Mouse (Mus musculus) CD4-positive naive resting alpha-beta T cell, adult 76 days (primary cell): ENCODE measurements around the gene Tmem35b. TPM values are rescaled to one million over a fixed set of nuclear protein-coding genes. Genes with fewer than 3 reads are reported as not detected.

Experiments used
- total RNA-seq: library from RNA; stranded (reverse); gene quantifications from one replicate; pipeline ENCODE4 v1.2.4, GENCODE M21; 2023

Gene Tmem35b
- 3.6 TPM for total RNA-seq

GRCm38 (mm10) chr4:127123391-127123790, at the start of gene Tmem35b:
Gene Tmem35b (plus strand): TSS chr4:127123691.

GRCm38 (mm10) chr4:127076875-127077548, 46.5 kb upstream of the Tmem35b start, which contains the start of gene Zmym6:
Gene Zmym6 (plus strand): TSS chr4:127077383.

GRCm38 (mm10) chr4:127168914-127169345, 45.4 kb downstream of the Tmem35b start, which contains the start of gene Dlgap3:
Gene Dlgap3 (plus strand): TSS chr4:127169204.

Other genes starting within 250 kb of the Tmem35b start
- gene Zmym4, start 155.6 kb upstream of the Tmem35b start, total RNA-seq, result 45.2 TPM
- gene Sfpq, start 102.4 kb upstream of the Tmem35b start, total RNA-seq, result 881 TPM
- gene Zmym1, start 62.5 kb upstream of the Tmem35b start, total RNA-seq, result 26.8 TPM
- 25.2 TPM for gene Zmym6, start 46.3 kb upstream of the Tmem35b start, total RNA-seq
- gene Dlgap3, start 45.5 kb downstream of the Tmem35b start, total RNA-seq, result 0.56 TPM
- gene Smim12, start 120.1 kb downstream of the Tmem35b start, total RNA-seq, result 15.3 TPM
- not detected for gene Gja4, start 190.3 kb downstream of the Tmem35b start, total RNA-seq
- not detected for gene Gjb3, start 207.2 kb downstream of the Tmem35b start, total RNA-seq
- not detected for gene Gjb4, start 230.4 kb downstream of the Tmem35b start, total RNA-seq
- not detected for gene Gjb5, start 234.5 kb downstream of the Tmem35b start, total RNA-seq